Mouse (Mus musculus): Measurements from ENCODE around the gene H2afy.

H2afy gene

DNA sequence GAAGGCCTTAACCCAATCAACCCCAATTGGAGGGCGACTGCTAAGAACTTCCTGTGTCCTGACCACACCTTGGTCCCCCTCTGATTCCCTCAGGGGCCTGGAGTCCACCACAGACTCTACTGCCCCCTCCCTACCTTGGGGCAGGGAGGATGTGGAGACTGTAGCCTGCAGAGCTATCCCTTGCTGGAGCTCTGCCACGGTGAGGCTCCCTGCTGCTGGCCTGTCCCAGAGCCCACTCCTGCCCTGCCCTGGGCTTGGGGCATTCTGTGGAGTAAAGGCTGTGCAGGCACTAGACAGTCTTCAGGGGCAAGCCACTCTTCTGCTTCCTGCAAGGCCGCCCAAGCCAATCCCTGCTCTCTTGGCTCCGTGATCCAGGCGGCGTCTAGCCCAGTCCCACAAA lies 24.6 kb downstream of the H2afy start:
- no peak for DNase-seq (ENCODE audit: low read depth)

DNA sequence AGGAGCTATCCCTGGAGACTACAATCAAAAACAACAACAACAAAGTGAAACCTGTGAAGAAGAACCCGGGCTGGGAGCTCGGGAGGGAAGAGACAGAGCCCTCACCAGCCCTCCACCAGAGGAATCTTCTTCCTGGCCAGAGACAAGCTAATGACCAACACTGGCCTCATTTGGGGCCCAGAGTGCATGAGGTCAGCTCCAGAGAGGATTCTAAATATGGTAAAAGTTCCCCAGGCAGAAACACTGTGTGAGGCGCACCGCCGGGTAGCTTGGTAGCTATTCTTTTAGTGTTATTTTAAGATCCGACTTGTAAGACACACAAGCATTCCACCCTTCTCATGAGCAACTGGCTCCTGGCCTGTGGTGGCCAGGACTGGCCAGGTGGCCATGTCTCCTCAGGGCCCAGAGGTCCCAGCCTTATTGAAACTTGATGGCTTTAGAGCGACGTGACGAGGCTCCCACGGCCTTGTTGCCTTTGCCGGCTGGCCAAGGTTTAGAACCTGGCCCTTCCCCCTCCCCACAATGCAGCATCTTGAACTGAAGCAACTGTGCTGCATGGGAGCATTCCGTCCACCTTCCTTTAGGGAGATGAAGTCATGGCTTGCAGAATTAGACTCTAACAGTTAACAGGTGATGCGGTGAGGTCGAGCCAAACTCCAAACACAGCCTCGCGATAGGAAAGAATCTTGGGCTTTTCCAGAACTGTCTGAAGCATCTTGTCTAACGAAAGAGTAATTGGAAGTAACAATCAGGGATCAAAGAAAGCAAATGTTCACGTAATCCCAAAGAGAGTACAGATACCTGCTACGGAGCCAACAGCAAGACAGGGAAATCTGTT lies 25.2 kb downstream of the H2afy start:
- DNase-seq (ENCODE audit: low read depth) = no peak

DNA sequence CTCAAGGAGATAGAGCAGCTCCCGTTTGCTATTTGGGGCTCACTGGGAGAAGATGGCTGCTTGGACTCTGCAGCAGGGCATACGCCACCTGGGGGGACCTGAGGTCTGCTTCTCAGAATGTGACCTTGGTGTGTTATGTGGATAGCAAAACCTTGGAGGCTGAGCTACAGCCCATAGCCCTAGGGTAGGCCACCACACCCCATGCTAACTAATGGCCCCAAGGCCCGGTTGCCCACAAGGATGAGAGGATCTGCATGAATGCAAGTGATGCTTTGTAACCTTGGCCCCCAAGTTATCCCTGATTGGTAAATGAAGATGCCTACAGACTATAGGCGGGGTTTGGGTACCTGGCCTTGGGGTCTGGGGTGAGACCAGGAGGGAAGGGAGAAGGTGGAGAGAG lies 26.5 kb downstream of the H2afy start:
- DNase-seq (ENCODE audit: low read depth) = no peak

DNA sequence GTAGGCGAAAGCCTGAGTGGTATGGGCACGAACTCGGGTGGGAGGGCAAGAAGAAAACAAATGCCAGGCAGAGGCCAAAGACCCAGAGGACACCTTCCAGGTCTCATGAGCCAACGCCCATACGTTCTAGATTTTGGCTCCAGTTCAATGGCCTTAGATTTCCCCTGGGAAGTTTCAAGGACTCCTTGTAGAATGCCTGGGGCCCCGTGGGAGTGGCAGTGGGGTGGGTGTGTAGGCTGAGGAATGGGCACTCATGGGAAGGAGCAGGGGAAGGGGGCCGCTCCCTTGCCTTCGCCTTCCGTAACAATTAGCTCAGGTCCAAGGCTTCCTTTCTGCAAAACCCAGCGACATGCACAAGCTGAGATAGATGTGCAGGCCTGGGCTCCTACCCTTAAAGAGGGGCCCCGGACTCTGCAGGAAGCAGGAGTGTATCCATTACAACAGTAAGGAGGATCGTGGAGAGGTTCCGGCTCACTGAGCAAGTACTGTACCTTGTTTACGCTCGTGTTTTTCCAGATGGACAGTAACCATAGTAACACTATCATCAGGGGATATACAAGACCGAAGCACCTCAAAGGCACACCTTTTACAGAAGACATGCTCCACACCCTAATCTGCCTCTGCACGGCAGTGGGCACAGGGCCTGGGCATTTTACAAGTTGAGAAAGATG lies 27.2 kb downstream of the H2afy start:
- no peak for DNase-seq (ENCODE audit: low read depth)

DNA sequence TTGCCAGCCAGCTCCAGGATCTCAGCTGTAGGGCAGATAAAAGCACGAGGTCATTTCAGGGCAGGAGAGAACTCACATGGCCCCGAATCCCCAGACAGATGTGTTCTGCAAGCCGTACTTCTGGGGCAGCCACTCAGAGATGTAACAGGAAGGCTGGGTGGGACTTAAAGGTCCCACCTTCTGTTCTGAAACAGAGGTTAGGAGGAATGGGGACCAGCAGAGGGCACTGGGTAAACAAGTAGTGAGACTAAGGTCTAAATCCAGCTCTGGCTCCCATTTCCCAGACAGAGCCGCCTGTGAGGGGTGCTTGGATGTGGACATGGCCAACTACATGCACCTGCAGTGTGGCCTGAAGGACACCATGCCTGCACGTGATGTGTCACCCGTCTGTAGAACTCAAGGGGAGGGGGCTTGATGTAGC lies 31.2 kb downstream of the H2afy start:
- DNase-seq (ENCODE audit: low read depth) = no peak

DNA sequence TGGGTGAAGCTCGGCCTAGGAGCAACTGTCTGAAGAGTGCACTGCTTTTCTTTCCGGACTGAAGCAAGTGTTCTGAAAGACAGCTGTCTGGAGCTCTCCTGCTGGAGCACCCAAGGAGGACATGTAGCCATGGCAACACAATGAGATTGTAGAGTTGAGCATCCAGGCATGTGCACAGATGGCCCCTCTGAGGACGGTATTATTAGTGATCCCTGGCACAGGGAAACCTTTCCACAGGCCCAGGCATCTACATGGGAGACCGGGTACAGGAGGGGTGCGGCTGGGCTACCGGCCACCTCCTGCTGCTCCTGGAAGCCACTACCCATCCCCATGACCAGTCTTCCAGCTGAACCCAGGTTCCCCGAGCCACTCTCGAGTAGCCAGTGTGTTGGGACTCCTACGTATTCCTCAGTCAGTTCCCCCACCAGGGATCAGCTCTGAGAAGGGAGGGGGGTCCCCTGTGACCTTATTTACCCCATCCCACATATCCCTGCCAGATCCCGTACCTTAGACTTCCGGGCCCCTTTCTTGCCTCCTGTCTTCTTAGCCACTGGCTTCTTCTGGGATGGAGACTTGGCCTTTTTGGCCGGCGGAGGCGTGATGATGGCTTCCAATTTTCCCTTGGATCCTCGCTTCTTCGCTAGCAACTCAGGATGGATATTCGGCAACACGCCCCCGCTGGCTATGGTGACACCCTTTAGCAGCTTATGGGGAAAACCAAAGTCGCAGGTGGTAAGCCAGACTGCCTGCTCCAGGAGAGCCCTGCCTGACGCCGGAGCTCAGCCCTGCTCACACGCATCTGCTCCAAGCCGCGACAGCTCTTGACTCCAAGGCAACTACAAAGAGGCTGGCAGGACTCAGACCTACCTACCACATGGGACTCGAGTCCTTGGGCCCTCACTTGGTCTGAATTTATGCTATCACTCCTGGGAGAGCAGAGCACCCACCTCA lies 32.1 kb downstream of the H2afy start:
- DNase-seq (ENCODE audit: low read depth) = no peak

DNA sequence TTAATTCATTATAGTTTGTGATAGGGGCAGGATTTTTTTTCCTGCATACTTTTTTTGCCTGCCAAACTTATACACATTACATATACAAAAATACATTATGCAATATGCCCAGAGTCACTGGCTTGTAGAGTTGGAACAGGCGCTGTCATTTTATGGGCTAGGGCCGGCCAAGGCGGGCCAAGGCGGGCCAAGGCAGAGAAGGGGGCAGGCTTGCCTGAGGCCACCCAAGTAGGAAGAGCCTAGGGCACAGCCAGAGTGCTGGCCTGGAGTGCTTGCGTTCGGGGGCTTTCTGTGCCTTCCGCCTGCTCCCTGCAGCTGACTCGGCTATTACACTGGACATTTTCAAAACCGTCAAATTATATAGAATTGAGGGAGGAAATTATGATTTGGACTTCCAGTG lies 34.0 kb downstream of the H2afy start:
- DNase-seq (ENCODE audit: low read depth) = no peak

DNA sequence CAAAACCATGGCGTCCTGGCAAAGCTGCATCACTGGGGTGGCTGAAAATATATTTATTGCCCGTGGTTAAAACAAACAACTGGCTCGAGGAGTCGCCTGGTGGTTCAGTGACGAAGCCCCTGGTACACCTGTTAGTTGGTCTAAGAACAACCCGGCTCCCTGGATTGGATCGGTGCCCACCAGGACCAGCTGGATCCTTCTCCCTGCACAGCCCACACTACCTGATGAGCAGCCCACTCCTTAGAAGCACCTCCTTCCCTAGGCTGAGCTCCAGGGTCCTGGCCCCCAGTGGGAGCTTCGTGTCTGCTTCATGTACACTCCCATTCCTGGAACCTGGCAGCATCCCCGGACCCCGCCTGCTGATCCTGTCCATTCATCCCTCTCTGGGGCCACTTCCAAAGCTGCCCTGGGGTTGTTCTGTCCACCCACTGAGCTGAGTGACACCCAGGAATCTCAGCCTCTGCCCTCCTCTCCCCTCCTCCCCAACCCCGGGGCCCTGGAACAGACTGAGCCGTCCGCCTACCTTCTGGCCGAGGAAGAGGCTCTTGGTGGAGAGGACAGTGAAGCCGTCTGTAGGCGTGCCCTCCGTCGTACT lies 40.5 kb downstream of the H2afy start:
- DNase-seq (ENCODE audit: low read depth) = no peak

DNA sequence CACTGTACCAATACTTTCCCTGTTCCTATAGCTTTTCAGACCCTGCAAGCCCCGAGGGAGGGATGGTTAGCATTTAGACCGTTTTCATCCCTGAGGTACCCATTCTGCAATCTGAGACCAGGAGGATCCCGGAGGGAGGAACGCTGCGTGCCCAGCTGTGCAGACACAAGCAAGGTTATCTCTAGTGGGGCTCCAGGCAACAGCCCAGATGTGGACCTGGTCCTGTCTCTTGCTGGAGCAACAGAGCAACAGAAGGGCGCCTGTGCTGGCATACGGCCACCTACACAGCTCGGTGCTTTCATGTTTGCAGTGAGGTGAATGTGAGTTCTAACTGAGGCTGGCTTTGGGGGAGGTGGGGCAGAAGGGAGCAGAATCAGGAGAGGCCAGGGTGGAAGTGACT lies 41.6 kb downstream of the H2afy start:
- DNase-seq (ENCODE audit: low read depth) = no peak

DNA sequence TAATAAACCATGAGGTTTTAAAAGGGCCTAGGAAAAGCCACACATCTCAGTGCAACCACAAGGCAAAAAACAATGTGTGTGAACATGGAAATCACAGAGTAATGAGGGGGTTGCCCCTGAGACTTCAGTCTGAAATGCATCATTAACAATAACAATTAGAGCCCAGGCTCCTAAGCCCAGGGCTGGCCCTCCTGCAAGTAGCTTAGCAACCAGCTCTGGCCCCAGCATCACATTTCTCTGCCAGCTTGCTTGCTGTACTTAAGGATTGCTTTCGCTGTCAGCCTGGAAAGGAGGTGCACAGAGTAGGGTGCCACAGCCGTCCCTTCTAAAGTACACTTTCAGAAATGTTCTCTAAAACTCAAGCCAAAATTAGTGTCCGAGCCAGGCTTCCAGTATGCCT lies 42.5 kb downstream of the H2afy start:
- DNase-seq (ENCODE audit: low read depth) = no peak

DNA sequence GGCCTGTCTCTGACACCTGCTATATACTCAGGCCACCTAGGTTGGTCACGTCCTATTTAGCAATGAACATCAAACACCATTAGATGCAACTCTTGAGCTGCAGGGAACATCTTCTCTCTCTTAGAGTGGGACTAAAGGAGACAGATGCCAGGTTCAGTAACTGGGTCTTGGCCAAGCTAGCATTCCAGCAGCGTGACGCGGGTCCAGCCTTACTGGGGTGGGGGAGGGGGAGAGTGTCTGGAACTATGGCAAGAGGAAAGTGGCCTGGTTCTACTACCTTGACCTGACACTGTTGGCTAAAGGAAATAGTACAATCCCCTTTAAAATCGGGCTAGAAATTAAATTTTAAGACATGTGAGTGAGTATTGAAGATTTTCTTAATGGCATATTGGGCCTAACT lies 43.6 kb downstream of the H2afy start:
- no peak for DNase-seq (ENCODE audit: low read depth)

DNA sequence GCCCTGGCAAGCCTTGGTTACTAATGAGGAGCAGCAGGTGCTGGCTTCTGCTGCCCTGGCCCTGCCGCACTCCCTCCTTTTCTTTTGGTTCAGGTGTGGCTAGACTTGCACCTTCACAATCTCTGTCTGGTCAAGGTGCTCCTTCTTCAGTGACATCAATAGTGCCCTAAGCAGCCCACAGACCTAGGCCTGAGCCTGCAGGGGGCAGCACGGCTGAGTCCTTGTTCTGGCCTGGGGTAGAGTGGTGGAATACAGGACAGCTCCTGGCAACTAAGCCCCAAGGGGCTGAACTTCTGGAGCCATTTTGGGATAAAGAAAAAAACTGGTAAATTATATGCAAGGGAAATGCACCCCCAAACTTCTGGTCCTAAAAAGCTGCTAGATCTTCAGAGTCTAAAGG lies 45.6 kb downstream of the H2afy start:
- no peak for DNase-seq (ENCODE audit: low read depth)

DNA sequence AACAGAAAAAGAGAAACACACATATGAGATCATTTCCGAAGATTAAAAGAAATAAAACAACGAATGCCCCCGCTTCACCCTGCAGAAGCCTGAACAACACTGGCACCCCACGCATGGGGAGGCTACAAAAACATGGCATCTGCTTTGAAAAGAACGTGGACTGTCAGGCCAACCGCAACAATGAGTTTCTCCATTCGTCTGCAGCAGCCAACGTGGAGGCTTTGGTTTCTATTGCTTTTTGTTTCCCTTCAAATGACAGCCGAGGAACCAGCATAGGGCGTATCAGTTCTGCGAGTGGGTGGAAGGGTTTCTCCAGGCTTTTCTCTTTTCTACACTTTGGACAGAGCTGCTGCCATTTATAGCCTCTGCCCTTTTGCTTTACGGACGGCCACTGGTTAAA lies 47.6 kb downstream of the H2afy start:
- DNase-seq (ENCODE audit: low read depth) = no peak

DNA sequence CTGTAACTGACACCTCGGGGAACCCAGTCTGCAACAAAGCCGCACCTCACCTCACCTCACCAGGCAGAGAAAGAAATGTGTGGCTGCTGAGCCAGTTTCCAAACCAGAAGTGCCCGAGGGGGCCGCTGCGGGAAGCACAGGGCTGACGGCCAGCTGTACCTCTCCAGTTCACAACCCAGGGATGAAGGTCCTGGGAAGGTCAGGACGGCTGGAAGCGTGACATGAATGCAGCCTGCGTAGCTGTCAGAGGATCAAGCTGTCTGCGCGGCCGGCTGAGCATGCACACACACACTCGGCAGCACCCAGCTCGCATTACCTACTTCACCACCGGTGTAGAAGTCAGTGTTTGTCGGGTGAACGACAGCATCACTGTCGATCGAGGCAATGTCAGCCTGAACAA lies 48.2 kb downstream of the H2afy start:
- DNase-seq (ENCODE audit: low read depth) = no peak

DNA sequence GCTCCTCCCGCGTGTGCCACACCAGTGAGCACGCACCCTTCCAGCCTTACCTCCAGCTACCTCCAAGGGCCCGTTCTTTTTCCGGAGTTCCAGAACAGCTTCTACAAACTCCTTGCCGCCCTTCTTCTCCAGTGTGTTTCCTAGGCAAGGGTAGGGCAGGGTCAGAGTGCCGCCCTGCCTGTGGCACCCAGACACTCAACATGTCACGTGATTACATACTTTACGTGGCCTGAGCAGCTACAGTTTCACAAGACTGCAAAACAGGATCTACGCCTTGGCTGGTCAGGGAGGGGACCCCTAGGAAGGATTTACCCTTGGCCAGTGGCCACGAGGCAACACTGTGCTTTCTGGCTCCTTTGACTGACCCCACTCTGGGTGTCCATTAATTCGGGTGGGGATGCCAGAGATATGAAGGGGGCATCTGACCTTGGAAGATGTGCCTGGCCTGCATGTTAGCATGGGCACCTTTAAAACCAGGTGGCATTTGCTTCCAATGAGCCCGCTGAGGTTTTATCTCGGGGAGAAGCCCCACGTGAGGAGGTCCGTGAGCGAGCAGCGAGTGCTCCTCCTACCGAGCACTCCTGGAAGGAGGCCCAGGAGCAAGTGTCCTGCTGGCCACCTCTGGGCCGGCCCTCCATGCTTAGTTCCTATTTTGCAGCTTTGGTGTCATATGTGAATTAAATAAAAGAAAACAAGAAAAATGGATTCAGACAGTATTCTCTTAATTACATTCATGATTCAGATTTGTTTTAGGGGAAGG lies 51.8 kb downstream of the H2afy start:
- DNase-seq (ENCODE audit: low read depth) = no peak

DNA sequence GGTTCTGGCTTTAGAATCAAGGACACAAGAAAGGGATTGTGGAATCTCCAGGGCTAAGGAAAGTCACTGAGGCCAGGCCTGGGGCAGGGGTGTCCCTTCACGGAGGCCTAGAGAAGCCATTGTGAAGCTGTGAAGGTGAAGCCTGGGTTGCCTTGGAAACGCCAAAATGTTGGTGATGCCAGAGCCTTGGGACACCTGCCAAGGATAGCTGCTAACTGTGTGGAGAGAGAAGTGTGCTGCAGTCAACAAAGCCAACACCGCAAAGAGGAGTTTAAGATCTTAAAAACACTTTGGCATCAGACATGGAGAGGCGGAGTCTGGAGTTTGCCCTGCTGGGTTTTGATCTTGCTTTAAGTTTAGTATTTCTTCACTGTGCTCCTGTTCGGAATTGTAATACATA lies 54.5 kb downstream of the H2afy start:
- no peak for DNase-seq (ENCODE audit: low read depth)

DNA sequence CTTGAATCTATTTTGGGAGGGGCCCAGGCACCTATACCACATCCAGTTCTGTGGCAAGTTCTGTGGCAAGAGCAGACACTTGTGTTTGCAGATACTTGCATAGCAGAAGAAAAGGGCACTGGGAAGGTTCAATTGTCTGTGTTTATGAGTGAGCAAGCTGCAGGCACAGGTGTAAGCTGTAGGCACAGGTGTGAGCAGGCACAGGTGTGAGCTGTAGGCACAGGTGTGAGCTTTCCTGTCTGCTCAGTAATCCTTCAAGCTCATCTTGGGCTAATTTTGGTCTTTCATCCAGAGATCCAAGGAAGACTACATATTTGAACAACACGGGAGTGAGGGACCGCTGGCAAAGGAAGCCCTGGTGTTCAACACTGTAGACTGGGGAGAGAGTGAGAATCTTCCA lies 56.5 kb downstream of the H2afy start:
- DNase-seq (ENCODE audit: low read depth) = no peak

DNA sequence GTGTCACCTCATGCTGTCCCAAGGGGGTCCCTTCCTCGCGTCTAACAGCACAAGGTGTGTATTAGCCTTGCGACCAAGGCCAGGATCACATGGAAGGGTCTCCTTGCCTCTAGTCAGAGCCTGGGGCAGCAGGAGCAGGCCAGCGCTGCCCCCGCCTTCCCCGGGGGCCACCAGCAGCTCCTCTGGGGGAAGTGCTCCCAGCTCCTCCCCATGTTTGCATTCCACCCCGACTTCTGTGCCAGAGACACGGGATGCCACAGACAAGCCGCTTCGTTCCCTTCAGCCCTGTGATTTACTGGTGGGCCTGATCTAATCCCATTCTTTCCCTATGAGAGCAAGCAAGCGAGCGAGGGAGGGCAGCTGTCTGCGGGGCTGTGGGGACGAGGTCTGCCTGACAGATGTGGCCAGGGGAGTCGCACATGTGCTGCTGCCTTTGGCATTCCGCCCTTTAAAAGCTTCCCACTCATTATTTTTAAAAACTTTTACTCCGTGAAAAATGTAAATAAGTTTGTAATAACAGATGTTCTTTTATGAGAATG lies 57.4 kb downstream of the H2afy start:
- DNase-seq (ENCODE audit: low read depth) = no peak

DNA sequence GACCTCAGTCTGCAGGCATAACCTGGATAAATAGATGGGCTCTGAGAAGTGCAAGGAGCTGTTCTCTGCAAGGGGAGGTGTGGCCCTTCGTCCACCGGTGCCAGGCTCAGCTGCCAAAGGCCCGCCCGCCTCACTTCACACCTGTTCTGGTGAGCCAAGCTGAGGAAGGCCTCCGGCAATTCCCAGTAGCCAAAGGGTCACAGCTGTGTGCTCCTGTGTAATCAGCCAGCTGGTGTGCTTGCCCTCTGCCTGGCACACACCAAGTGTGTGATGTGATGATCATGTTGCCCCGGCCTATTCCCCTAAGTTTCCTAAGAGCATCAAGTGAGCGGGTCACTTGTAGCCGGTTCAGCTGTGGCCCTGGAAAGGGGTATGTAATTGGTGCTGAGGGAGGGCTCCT lies 60.2 kb downstream of the H2afy start:
- no peak for DNase-seq (ENCODE audit: low read depth)

DNA sequence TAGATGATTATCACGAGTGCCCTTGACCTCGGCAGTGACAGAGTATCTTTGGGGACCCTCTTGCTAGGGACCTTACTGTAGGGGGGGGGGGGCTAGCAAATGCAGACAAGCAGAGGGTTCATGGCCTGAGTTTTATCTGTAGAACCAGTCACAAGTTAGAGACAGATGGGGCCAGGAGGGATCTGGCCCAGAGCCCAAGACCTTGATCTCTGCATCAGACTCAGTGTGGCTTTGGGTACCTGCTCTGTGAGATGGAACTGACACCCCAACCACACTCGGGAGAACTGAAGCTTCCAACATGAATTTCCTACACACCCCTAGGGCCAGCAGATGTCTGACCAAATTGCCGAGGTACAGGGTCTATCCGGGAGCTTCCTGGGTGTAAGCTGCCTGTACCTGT lies 63.0 kb downstream of the H2afy start:
- no peak for DNase-seq (ENCODE audit: low read depth)

DNA sequence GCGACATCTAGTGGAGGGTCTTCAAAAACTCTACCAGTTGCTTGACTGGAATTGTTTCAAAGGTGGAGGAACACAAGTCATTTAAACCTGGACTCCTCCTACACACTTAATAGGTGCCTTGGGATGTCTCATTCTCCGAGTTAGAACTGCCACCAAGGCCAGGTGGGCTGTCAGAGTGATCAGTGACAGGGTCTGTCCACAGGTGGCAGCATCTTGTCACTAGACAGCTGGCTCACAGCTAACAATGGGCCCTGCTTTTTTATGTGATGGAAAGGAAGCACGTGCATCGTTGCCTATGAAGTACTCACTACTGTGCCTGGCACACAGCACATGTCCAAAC lies 63.9 kb downstream of the H2afy start:
- DNase-seq (ENCODE audit: low read depth) = no peak
